Mouse (Mus musculus): Measurements from ENCODE around the gene Tfip11.
A peak's percentile ranks its signal among the peaks of the same experiment; 100 is the strongest.

Gene Tfip11

DNA sequence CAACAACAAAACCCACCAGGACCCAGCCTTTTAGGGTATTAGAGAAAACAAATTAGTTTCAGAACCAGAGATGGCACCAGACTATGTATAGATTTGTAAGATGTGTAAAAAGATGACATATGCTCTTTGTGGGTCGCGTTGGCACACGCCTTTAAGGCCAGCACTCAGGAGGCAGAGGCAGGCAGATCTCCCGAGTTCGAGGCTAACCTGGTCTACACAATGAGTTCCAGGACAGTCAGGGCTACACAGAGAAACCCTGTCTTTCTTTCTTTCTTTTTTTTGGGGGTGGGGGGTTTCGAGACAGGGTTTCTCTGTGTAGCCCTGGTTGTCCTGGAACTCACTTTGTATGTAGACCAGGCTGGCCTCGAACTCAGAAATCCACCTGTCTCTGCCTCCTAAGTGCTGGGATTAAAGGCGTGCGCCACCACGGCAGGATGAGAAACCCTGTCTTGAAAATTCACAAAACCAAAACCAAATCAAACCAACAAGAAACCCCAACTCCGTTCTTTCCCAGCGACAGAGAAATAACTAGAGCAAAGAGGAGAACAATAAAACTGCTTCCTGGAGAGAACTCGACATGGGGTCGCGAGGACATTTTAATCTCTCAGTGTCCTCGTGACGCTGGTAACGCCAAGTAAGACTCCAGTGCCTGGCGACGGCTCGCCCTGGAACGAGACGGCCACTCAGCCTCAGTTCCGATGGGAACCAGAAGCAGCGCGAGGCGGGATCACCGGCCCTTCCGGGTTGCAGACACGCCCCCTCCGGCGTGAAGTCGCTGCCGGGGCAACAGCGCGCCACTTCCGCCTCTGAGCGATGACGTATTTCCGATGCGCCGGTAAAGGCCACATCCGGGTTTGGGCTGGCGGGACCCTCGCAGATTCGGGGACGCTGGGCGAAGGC lies at the start of gene Tfip11:
TSS of gene Tfip11 (plus strand) at position 813 of the 900 bp plus-strand sequence.
- peak; percentile 93 to 97 for DNase-seq (ENCODE audit: low spot score in 2 of 2)

DNA sequence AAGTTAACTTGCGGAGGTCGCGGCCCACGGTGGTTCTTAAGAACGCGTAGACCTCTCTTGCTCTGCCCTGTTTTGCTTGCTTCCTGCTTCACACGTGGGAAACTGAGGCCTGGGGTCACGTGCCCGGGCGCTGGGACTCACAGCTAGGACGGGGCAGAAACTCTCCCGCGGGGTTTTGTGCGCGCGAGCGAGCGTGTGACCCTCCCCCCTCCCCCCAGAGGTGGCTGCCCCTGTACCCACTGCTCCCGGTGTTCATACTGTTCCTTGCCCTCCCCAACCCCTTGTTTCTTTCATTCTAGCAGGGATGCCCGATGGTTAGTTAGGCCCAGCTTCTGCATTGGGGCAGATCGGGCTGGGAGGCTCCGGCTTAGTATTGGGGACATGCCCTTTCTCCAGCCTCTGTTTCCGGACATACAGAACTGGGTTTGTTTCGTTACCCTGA lies 49.2 kb upstream of the Tfip11 start:
- no peak for DNase-seq (ENCODE audit: low spot score in 2 of 2)

DNA sequence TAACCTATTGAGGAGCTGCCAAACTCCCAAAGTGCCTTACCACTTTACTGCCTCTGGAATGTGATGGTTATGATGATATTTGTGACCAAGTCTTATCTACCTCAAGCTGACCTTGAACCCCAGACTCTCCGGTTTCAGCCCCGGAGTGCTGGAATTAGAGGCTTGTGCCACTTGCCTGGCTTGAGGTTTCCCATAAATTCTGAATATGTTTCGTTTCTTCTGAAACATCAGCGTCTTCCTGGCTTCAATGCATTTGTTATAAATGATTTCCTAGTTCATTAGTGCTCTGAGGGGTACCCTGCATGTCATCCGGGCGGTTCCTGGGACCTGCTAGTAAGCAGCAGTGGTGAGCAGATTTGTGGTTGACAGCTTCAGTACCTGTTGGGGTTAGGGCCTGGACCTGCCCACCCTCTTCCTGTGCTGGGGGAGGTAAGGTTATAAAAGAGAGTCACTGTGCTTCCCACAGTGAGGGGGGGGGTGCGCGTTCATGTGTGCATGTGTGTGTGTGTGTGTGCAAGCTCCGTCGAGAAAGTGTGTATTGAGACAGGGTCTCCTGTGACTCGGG lies 48.2 kb upstream of the Tfip11 start:
- DNase-seq (ENCODE audit: low spot score in 2 of 2) = no peak

DNA sequence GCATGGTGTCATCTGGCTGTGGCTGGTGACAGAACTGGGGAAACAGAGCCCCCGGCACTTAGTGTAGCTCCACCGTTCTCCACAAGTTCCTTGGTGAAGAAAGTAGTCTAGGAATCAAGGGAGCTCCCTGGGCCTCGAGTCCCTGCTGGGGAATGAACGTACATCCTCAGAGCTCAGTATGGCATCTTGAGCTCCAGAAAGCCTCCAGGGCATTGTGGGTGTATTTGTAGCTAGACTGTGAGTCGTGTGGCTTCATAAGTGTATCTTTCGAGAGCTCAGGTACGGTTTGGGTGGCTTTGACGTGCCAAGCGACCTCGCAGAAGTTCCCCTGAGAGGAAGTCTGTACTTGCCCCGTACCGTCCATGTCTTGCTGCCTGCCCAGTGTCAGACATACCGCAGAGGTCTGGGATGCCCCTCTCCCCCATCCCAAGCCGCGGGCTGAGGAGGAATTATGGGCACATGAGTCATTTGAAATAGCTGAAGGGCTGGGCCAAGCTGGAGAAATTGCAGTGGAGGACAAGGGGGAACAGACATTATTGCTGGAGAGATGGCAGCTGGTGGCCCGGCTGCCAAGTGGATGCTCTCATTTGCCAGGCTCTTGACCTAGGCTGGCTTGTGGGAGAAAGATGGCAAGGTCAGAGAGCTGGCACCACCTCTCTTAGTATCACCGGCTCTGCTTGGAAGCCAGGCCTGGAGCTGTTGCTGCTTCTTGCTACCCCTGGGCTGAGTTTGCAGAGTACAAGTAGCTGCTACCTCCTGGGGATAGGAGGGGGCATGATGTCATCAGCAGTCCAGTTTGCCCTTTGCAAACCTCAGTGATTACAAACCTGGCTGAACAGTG lies 46.8 kb upstream of the Tfip11 start:
- DNase-seq (ENCODE audit: low spot score in 2 of 2) = no peak

DNA sequence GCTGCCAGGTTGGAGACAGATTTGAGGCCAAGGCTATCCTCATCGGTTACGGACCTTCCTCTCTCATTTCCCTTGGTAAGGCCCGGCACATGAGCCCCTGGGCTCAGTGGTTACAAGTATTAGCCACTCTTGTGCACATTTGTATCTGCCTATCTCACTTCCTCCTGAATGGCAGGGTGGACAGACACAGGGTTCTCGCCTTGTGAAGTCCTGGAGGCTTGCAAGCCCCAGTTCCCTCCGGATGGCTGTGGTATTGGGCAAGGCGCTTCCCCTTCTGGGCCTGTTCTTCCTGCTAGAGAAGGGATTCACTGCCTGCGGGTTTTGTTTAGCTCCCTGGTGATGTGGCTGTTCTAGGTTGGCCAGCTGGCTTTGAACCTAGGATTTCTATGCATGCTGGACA lies 46.0 kb upstream of the Tfip11 start:
- DNase-seq (ENCODE audit: low spot score in 2 of 2) = no peak

DNA sequence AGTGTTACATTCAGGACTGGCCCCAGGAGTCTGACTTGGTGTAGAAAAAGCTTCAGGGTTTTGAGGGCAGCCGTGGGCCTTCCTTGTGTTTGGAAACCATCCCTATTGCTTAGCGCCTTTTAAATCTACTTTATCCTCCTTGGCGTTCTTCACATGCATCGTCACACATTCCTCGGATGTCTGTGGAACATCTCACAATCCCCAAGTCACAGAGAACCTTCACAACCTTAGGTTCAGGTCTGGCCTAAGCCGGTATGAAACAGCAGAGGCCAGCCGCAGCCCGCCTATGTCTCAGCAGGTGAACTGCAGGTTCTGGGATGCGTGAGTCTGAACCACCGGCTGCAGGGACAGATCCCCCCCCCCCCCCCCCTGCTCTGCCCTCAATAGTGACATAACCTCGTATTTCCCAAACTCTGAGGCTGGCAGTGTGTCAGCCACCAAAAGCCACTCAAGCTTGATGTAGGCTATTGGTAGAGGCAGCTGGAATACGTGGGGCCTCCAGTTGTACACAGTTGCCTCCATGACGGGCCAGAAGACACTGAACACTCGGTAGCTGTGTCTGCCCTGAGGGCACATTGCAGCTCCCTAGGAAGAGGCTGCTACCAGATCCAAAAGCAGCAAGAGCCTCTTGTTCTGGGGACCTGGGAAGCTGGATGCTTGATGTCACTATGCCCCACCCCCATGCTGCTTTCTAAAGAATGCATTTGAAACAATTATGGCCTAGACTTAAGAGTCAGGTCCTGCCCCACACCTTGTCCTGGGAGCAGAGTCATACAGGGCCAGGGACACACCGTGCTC lies 45.1 kb upstream of the Tfip11 start:
- no peak for DNase-seq (ENCODE audit: low spot score in 2 of 2)

DNA sequence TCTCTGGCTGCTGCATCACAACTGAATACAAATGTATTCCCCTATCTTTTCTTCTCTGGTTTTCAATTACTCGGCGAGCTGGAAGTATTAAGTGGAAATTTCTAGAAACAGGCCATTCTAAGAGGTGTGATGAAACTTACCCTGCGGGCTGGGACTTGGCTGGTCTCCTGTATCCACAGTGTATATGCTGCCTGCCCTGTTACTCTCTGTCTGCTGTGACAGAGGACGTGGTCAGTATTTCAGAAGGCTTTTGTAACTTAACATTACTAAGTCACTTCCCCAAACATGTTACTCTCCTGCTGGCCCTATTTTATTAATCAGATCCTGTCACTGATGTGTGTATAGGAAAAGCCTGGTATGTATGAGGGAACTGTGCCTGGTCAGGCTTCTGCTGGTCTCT lies 44.5 kb upstream of the Tfip11 start:
- no peak for DNase-seq (ENCODE audit: low spot score in 2 of 2)

DNA sequence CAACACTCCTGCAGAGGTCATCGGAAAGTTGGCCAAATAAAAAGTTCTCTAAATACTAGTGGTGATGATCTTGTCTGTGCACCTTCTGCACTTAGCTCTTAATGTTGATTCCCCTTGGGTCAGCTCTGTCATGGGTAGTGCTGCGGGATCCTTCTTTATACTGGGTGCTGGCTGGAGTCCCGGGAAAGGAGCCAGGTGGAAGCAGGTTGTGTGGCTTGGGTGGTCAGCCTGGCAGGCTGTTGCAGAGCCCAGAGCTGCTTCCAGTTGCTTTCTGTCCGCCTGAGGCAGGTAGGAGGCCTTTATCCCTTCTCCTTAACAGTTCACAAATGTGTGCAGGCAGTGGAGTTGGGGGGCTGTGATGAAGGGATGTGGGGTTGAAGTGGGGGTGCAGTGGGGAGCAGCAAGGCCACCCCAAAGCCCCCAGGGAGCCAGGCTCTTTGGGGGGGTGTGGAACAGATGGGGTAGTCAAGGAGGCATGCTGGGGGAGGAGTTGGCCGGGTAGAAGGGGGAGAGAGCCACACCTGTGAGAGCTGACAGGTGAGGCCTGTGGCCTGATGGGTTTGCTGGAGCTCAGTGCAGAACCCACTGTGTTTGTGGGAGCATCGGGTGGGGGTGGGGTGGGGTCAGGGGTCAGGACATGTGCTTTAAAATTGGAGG lies 43.9 kb upstream of the Tfip11 start:
- no peak for DNase-seq (ENCODE audit: low spot score in 2 of 2)

DNA sequence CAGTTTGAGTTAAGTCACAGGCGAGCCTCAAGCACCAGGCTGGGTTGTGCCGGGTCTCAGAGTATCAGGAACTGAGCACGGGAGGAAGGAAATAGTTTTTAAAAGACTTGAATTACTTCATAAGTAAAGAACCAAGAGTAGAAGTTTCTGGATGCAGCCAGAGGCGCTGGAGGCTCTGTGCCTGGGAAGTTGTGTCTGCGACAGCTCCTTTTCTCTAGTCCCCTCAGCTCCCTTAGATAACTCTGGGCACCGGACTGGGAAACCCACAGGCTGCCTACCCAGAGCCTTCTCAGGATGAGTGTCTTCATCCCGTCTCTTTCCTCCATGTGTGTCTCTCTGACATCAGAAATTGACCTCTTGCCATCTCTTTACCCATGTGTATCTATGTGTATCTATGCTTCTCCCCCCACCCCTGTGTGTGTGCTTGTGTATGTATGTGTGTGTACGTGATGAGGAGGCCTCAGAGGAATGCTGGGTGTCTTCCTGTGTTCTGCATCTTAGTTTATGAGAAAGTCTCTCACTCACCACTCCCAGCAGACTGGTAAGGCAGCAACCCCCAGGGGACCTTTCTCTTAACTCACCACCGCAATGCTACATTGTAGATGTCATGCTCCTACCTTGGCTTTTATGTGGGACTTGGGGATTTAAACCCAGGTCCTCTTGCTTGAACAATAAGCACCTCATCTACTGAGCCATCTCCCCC lies 43.2 kb upstream of the Tfip11 start:
- DNase-seq (ENCODE audit: low spot score in 2 of 2) = no peak

DNA sequence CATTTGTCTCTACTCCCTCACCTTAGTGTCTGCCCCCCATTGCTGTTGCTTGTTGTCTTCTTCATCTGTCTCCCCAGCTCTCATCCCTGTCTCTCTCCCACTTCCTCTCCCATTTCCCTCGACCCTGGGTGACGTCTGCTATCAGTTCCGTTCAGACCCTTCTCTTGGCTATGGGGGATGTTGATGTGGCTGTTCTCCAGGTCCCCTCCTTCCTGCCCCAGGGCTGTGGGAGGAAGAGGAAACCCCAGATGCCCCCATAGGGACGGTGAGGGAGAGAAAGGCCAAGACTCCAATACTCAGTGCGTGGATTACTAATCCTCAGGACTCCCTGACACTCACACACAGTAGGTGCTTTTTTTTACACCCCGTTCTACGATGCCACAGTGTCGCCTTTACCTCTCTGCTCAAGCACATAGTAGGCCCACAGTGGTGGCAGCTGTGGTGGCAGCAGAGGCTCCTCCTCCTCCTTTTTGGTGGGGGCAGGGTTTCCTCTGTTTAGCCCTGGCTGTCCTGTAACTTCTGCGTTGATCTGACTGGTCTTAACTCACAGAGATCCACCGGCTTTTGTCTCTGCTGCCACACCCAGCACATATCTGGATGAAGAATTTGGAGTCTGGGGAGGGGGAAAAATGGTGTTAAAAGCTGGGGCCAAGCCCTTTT lies 42.5 kb upstream of the Tfip11 start:
- no peak for DNase-seq (ENCODE audit: low spot score in 2 of 2)

DNA sequence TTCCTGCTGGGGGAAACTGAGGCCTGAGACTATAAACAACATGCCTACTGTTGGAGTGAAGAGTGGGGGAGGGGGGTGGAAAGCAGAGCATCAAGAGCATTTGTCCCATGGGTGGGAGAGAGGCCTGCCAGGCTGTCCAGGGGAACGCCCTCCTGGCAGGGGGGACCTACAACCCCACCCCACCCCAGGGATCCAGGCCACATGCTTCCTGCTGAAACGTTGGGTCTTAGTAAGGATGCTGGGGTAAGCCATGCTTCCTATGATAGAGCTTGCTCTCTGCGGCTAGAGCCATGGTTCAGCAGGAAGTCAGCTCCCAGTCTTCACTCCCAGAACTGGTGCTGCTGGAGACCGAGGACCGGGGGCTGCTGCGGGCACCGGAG lies 42.0 kb upstream of the Tfip11 start:
- no peak for DNase-seq (ENCODE audit: low spot score in 2 of 2)

DNA sequence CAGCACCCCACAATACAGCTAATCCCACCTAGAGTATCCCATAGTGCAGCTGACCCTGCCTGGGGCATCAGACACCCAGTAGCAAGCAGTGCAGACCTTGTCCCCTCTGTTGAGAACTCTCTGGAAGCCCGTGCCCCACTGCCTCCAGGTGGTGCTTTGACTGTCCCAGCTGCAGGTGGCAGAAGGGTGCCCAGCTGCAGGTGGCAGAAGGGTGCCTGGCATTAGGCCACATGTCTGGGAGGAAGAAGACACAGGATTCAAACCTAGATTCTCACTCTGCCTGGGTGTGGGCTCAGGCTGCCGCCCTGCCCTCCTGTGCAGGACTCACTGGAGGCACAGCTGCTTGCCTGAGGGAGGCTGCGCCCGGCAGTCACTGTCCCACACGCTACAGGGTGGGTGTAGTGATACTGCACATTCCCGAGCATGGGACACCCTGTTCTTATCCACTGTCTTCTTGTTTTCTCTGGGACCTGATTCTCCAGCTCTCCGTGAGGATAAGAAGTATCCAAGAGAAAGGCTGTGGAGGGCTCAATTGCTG lies 40.5 kb upstream of the Tfip11 start:
- no peak for DNase-seq (ENCODE audit: low spot score in 2 of 2)

DNA sequence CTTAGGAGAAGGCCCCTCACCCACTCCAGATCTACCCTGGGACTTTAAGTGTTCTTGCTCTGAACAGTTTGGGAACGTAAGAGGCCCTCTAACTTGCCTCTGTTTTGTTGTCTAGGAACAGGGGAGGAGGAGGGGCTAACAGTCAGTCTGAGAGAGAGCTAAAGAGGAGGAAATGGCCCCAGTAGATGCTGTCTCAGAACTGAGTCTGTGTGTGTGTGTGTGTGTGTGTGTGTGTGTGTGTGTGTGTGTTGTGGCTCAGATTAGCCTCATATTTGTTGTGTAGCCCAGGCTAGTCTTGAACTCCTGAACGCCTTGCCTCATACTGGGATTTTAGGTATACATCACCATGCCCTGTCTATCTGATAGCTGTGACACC lies 39.6 kb upstream of the Tfip11 start:
- DNase-seq (ENCODE audit: low spot score in 2 of 2) = no peak

DNA sequence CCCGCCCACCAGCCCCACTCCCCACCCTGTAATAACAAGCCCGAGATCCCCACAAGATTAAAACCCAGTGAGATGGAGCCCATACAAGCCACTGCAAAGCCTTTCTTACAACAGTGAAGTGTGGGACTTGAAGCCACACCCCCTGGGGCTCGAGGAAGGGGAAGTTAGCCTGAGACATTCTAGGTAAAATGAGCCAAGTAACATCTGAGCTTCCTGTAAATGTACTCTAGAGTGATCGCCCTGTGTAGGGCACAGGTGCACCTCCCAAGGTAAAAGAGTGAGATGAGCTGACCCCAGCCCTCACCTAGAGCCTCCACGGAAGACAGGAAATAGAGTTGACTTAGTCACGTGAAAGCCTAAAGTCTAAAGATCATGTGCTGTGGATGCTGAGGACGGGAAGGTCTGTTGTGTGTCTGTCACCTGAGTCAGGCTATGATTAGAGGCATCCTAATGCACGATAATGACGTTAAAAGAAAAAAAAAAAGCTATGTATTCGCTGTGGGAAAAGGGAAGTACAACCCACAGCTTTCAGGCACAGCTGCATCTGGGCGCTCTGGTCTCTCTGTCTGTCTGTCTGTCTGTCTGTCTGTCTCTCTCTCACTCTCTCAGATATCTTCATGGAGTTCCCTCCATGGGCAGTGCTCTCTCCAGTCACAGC lies 39.0 kb upstream of the Tfip11 start:
- no peak for DNase-seq (ENCODE audit: low spot score in 2 of 2)

DNA sequence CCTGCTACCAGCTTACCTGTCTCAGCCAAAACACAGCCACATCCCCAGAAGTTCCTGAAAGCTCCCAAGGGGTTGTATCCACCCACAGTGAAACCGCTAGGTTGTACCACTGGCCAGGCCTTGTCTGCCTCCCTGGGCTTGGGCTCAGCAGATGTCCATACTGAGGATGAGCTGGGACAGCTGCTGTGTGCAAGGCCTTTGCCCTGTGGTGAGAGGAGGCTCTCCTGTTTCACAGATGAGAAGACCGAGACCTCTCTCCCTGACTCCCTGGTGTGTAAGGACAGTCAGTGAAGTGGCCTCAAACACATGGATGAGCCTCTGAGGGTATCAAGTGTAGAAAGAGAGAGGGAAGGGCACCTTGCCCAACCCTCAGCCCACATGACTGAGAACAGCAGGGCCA lies 38.5 kb upstream of the Tfip11 start:
- DNase-seq (ENCODE audit: low spot score in 2 of 2) = no peak

DNA sequence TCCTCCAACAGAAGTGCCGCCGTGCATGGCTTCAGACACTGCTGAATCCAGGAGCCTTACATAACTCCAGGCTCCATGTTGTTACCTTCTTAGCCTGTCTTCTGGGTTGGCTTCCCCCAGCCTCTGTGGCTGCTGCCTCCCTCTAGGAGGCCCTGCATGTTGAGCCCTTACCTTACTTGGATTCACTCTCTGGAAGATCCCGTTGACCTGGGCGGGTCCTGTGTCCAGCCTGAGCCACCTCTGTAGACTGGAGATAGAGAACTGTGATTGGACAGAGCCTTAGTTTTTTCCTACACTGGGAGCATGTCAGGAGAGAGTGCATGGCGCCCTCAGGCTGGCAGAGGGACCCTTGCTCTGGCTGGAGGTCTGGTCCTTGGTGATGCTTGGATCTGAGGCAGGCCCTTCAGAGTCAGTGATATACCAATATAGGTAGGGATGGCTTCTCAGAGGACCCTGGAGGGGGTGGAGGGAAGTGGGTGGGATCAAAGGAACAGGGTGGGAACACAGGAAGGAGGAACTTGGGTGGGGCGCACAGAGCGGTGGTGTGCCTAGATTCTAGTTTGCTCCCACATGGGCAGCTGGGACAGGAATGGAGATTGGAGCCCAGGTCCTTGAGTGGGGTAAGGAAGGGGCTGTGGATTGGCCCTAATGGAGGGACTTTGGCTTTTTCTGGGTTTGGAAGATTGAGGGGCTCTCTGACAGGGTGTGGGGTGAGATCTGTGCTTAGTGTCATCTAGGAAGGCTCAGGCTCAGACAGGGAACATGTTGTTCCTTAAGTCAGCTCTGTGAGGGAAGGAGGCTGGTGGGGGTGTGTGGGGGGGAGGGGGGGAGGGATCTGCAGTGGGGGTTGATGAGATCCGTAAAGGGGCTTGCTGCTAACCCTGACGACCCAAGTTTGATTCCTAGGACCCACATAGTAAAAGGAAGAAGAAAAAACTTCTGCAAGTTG lies 37.7 kb upstream of the Tfip11 start:
- no peak for DNase-seq (ENCODE audit: low spot score in 2 of 2)

DNA sequence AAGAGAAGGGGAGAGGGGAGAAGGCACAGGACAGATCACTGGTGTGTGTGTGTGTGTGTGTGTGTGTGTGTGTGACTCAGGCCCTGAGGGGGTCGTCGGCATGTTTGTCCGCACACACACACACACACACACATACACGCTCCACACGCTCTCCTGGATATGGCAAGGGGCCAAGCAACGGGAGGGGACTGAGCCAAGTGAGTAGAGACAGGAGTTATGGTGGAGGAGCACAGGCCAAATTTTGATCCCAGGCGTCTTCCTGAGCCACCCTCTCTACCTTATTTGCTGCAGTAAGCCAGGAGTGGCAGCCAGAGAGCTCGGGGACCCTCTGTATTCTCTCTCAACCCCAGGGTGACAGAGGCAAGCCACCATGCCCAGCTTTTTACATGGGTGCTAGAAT lies 36.9 kb upstream of the Tfip11 start:
- no peak for DNase-seq (ENCODE audit: low spot score in 2 of 2)

Measured in urinary bladder, postnatal 4 days (tissue).